Mouse (Mus musculus): ENCODE data around the gene Atg14.

Gene Atg14

DNA sequence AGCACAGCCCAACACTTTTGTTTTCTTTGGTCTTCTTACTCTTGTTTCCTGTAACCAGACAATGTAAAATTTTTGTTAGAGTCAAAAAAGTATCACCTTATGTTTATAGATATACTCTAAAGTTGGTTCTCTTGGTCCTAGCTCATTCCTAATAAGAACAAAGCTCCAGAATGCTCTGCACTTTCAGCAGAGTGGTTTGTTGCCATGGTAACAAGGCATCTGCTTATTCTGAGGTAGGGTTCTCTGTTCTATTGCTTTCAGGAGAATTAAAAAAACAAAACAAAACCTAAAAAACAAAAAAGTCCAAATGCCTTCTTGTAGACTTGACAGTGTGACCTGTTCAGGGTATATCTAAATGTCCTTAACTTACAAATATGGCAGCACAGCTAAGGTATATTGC is 62.4 kb downstream of the Atg14 start:
- DNase-seq (ENCODE audit: low spot score in 2 of 2), result no peak

DNA sequence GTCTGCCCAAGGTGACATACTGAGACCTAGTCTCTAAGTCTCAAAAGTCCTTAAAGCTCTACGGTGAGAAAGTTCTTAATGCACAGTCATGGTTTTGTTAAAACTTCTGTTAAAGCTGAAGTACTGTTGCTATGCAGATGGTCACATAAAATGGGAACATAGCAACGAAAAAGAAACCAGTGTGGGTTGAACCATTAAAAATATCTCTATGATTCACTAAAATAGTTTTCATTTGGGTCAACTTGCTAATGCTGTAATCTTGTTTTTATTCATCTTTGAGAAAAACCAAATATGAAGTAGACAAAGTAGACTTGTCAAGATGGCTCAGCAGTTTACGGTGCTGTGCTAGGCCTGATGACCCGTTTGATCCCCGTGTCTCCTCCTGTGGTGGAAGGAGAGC is 63.8 kb downstream of the Atg14 start:
- DNase-seq (ENCODE audit: low spot score in 2 of 2), result no peak

DNA sequence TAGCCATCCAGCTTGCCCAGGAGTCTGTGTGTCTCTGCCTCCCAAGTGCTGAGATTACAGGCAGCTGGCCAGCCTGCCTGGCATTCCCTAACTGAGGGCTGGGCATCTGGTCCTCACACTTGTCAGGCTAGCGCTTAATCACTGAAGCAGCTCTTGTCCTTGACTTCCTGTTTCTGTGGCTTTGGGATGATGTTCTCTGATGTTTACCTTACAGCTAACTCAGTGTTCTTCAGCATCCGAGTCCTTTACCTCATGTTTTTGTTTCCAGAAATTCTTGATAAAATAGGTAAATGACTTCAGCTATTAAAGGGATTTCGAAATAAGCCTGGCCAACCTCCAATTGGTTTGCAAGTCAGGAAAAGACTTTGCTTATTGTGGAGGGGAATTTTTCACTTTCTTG is 66.4 kb downstream of the Atg14 start:
- DNase-seq (ENCODE audit: low spot score in 2 of 2), result peak; percentile 11 to 18

DNA sequence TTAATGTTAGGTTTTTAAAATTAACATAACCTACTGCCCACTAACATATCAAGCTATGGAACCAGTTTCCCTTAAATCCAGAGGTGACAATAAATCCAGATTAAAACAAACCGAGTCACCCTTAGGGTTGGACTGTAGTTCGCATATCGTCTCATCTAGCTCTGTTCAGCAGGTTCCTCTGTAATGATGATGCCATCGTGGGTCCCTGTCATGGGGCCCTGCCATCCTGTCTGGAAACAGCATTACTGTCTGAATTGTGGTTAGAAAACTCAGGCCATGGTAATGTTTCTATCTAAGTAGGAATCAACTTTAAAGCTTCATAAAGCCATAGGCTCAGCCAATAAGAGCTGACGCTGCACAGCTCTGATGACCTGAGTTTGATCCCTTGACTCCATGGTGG is 71.8 kb downstream of the Atg14 start:
- DNase-seq (ENCODE audit: low spot score in 2 of 2), result no peak

GRCm38 (mm10) chr14:47497166-47497565 is 73.3 kb downstream of the Atg14 start:
- DNase-seq (ENCODE audit: low spot score in 2 of 2), result no peak

- DNase-seq (ENCODE audit: low spot score in 2 of 2), result no peak
Measured at GRCm38 (mm10) chr14:47495951-47496350, 74.5 kb downstream of the Atg14 start.

DNA sequence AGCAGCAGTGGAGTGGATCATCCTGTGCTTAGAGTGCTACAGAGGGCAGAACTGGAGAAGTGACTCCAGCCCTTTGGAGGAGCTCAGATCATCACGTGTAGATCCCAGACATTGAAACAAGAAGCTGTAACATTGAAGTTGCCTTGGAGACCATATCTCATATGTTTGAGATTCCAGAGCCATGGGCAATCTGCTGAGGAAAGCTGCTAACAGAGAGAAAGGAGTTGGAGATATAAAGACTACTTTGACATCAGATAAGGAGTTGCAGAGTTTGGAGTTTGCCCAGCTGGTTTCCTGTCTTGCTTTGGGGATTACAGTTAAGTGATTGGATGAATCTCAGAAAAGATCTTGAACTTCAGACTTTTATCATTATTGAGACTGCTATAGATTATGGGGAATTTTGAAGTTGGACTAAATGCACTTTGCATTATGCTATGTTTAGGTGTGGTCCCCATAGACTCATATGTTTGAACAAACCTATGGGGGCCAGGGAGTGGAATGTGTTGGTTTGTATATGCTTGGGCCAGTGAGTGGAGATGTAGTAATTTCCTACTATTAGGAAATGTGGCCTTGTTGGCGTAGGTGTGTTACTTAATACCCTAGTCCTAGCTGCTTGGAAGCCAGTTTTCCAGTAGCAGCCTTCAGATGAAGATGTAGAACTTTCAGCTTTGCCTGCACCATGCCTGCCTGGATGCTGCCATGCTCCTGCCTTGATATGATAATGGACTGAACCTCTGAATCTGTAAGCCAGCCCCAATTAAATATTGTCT is 76.7 kb downstream of the Atg14 start:
- no peak for DNase-seq (ENCODE audit: low spot score in 2 of 2)

All from heart, adult 9 months (tissue).